Mouse (Mus musculus): ENCODE measurements around the gene Cpeb3. TPM values are rescaled to one million over a fixed set of nuclear protein-coding genes. Genes with fewer than 3 reads are reported as not detected.
"Not testable (repeated sequence)": the region's sequence is repeated elsewhere in the genome, so short reads cannot be mapped to it uniquely, and the experiment has no call there.

Cpeb3 gene
- polyA plus RNA-seq, 2 experiments from 2014 or later, result not detected

GRCm38 (mm10) chr19:37078571-37078970 lies 129.8 kb downstream of the Cpeb3 start:
- no peak for ATAC-seq

DNA sequence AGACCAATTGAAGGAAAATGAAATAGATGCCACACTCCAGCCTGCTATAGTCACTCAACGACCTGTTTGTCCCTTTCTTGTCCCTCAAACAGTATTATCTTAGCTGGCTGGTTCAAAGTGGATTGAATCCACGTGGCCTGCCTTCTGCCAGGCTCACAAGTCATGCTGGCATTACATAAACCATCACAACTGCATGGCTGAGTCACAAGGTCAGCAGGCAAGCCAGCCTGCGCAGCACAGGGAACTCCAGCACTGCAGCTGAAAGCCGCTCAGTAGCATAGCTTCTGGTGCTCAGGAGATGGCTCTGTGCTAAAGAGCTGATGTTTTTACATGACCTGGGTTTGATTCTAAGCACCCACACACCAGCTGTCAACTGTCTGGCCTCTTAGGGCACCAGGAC lies 130.3 kb downstream of the Cpeb3 start:
- no peak for ATAC-seq

GRCm38 (mm10) chr19:37077258-37077657 lies 131.1 kb downstream of the Cpeb3 start:
- not testable (repeated sequence) for ATAC-seq

- ATAC-seq, result no peak
Measured at GRCm38 (mm10) chr19:37076646-37077045, 131.8 kb downstream of the Cpeb3 start.

DNA sequence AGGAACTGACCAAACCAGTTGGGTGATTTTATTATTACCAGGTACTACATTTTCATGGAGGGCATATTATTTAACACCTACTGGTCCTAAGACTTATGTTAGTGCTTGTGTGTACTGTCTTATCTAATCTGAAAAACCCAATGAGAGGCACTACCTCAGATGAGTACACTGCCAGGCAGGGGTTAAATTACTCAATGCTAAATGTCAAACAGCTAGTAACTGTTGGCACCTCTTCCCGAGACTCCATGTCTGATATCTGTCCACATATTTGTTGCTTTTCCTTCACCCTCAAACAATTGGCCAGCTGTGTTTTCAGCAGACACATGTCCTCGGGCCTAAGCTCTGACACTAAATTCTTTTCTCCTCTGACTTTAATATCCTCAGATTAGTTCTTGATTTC lies 132.3 kb downstream of the Cpeb3 start:
- no peak for ATAC-seq

GRCm38 (mm10) chr19:37075690-37076089 lies 132.7 kb downstream of the Cpeb3 start:
- ATAC-seq, result no peak

DNA sequence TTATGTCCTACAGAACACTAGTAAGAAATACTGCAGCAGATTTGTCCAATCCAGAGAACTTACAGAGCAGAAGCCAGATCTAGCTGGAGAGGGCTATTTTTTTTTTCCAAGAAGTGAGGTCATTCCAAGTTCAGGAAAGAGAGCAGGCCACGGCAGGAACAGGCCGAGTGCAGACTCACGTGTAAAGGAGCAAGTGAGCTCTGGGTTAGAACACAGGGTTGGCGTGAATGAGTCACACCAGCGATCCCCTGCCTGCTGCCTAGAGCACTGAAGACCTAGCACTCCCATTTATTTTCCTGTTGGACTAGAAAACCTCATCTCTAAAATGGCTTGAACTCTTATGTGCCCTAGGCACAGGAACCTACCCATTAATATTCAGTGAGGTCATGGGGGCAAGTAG lies 133.7 kb downstream of the Cpeb3 start:
- ATAC-seq, result no peak

- ATAC-seq, result no peak
Measured at GRCm38 (mm10) chr19:37074276-37074675, 134.1 kb downstream of the Cpeb3 start.

DNA sequence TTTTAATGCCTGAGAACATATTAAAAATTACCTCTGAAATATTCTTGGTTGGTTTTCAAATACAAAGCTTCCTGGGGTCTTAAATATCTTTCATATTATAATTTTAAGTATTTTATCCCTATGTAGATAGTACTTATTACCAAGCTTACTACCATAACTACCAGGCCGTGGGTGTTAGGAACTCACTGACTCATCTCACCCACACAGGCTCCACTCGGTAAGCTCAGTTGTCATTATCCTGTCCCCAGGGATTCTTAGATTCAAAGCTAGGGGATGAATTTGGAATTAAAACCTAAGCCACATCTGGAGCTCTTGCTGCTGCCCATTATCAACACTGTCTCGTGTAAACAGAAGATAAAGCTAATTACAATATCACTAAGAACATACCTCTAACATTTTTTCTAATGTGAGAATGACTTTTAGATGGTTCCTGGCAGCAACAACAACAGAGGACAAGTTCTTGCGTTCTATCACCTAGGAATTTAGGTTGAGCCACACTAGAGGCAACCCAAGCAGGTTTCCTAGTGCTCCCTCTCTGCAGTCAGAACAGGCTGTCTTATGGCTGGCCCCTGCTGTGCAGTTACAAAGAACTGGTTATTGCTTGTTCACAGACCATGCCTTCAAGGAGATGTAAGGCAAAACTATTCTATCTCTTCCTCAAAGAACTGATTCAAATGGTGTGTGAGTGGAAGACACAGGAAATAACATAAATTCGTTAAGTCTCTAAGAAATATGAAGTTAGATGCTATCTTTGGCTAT lies 135.4 kb downstream of the Cpeb3 start:
- no peak for ATAC-seq

DNA sequence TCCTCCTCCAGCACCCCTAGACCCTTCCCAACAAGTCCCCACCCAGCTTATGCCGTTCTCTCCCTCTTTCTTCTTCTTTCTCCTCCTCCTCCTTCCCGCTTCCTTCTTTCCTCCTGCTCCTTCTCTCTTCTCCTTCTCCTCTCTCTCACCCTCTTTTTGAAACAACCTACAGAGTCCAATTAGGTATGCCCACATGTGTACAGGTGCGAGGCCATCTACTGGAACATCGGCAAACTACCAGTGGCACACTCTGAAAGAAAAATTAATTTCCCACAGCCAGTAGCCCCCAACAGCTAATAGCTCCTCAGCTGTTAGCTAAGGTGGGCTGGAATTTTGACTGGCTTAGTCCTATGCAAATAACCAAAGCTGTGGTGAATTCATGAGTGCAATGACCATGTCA lies 139.2 kb downstream of the Cpeb3 start:
- ATAC-seq, result no peak

- ATAC-seq, result no peak
Measured at GRCm38 (mm10) chr19:37060078-37060477, 148.3 kb downstream of the Cpeb3 start.

DNA sequence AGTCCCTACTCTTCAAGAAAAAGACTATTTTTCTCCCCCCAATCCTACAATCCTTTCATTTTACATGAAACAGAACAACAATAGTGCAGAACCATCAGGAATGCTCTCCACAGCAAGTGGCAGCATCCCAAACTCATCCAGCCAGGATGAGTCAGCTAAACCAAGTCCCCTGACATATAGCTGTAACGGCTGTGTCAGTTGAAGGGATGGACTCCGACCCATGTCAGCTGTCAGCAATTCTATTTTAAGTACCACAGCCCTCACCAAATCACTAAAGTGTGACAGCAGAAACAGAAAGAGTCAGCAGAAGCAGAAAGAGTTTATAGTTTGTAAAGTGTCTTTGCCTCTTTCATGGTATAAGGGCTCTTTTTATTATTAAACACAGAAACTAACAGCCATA lies 148.8 kb downstream of the Cpeb3 start:
- no peak for ATAC-seq

DNA sequence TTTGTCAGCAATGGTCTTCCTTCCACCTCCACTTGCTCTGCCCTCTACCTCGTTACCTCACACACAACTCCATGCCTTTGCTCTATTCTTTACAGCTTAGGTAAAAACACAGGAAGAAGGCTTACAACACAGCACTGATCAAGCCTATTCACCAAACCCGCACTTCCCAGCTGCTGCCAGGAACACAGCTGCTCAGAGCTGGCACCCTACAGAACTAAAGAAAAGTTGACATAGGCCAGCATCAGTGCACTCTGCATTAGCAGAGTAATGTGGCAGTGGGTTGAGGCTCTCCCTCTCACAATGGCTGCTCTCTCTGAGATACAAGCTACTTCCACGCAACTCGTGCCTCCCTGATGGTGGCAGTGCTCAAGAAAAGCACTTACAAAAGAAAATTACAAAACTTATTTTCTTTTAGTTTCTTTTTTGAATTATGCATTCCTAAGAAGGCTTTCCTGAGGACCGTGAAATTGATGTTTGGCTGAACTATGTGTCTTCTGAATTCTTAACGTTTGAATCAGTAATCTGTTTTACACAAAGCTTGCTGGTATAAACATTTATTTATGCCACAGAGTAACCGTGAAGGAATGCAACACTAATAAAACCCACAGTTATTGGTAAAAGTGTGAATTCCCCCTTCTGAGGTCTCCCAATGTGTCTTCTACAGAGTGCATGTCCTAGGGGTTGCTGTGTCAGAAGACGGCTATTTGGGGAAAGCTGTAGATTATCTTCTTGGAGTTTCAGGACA lies 151.1 kb downstream of the Cpeb3 start:
- no peak for ATAC-seq

- no peak for ATAC-seq
Measured at GRCm38 (mm10) chr19:37055976-37056556, 152.3 kb downstream of the Cpeb3 start.

DNA sequence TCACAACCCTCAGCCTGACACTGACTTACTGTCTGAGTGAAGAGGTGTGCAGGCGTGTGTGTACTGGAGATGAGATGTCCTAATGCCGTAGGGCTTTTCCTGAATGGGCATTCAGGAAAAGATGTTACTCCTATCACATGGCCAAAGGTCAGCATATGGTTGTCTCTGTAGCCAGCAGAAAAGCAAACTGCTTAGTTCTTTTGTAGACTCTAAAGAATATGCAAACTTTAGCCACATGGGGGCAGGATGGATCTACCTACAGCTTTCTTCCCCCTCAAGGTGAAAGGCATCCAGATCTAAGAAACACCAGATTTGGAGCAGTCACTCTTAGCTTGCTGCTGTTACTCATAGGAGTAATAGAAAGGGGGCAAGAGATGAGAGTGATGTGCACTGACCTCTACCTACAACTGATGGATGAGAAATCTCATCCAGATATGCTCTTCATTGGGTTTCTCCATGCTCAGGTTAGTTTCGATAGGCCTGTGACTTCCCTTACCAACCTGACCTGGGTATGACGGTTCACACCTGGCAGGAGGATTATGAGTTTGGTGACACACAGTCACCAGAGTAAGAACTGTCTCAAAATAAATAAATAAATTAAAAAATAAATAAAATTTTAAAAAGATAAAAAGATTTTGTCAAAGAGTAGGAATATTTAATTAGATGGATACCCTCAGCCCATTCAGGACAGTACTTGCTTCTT lies 157.6 kb downstream of the Cpeb3 start:
- no peak for ATAC-seq

GRCm38 (mm10) chr19:37048507-37048906 lies 159.9 kb downstream of the Cpeb3 start:
- no peak for ATAC-seq

DNA sequence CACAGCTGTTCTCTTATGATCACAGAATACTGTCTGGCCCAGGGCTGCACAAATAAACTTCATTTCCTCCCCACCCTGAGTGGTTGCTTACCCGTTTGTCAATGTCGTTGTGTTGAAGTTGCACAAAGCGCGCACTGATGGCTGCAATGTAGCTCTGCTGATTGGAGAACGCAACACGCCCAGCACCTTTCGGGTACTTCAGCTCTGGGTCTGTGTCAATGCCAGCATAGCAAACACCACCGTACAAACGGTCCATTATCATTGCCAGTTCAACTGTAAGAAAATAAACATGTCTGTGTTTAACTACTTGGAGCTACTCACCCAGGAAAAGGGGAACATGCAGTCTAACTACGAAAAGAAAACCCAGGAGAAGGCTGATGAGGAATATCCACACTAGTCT lies 164.0 kb downstream of the Cpeb3 start:
- no peak for ATAC-seq

DNA sequence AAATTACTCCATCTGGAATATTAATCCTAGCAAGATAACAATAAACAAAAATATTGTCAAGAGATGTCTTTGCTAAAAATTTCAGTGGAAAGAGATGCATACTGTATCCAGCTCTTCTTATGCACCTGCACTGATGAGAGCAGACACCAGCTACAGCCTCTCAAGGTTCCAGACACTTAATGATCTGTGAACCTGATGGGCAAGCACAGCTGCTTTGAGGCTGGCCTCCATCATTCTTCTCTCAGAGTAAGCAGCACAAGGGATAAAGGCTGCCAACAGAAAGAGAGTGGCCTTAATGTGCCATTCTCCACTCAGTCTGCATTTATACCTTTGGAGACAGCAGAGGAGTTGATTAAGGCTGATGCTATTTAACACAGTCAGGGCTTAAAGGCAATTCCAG lies 167.5 kb downstream of the Cpeb3 start:
- no peak for ATAC-seq

- no peak for ATAC-seq
Measured at GRCm38 (mm10) chr19:37032364-37032763, 176.0 kb downstream of the Cpeb3 start.

- no peak for ATAC-seq
Measured at GRCm38 (mm10) chr19:37031446-37031845, 177.0 kb downstream of the Cpeb3 start.

- no peak for ATAC-seq
Measured at GRCm38 (mm10) chr19:37029771-37030170, 178.6 kb downstream of the Cpeb3 start.

GRCm38 (mm10) chr19:37026408-37026807 lies 182.0 kb downstream of the Cpeb3 start:
- no peak for ATAC-seq

- ATAC-seq, result no peak
Measured at GRCm38 (mm10) chr19:37025839-37026319, 182.5 kb downstream of the Cpeb3 start.

Data from CD4-positive, CD25-positive, alpha-beta regulatory T cell, adult 4 months (primary cell).